Mouse (Mus musculus) spleen, adult 2 months (tissue): ENCODE measurements around the gene Sppl2c.

Source experiments
- CTCF ChIP-seq: fragments of 200-500 bp; IDR thresholded peaks from 2 replicates; pipeline ENCODE4 v1.5.1; 2011; ENCODE audit warnings: mild to moderate bottlenecking, inconsistent platforms; ENCODE audit not compliant: insufficient read depth, insufficient read length, insufficient replicate concordance; ENCODE audit errors: extremely low read depth
- POLR2A ChIP-seq: fragments of 200-500 bp; IDR thresholded peaks from 2 replicates; pipeline ENCODE4 v1.6.1; 2011; ENCODE audit warnings: low read depth, low read length, inconsistent platforms

- TF ChIP-seq POLR2A: no peak
- TF ChIP-seq CTCF: no peak
These were observed 7.2 kb upstream of the Sppl2c start for GRCm38 (mm10) chr11:104178893-104179292.
